Mouse (Mus musculus) right cerebral cortex, postnatal 36 days (tissue): ENCODE results near the gene Aass.
"Not testable (repeated sequence)": the region's sequence is repeated elsewhere in the genome, so short reads cannot be mapped to it uniquely, and the experiment has no call there.

ENCODE experiments used
- DNase-seq, 2 experiments: peaks; one replicate each; pipeline ENCODE4 v3.0.0; 2022; ENCODE audit warnings: low spot score in 2 of 2, mixed read lengths in 1 of 2

Aass gene

GRCm38 (mm10) chr6:23132573-23133181, at the start of gene Aass:
TSS of gene Aass (minus strand) at chr6:23132986.
- peak in 1 of 2 experiments; percentile 2 for DNase-seq

GRCm38 (mm10) chr6:23180096-23180495, 47.3 kb upstream of the Aass start:
- DNase-seq, result peak in 1 of 2 experiments; percentile 12

GRCm38 (mm10) chr6:23163824-23164223, 31.0 kb upstream of the Aass start:
- not testable (repeated sequence) for DNase-seq

- DNase-seq, result not testable (repeated sequence)
These were observed 23.6 kb upstream of the Aass start for GRCm38 (mm10) chr6:23156357-23156756.

- DNase-seq, result no peak
These were observed 20.3 kb upstream of the Aass start for GRCm38 (mm10) chr6:23153112-23153511.

- DNase-seq, result no peak
These were observed 14.4 kb upstream of the Aass start for GRCm38 (mm10) chr6:23147221-23147620.

GRCm38 (mm10) chr6:23143980-23144379, 11.2 kb upstream of the Aass start:
- DNase-seq, result no peak

- no peak for DNase-seq
These were observed 1.8 kb downstream of the Aass start for GRCm38 (mm10) chr6:23131015-23131414.

- no peak for DNase-seq
These were observed 3.6 kb downstream of the Aass start for GRCm38 (mm10) chr6:23129201-23129600.

GRCm38 (mm10) chr6:23126706-23127105, 6.1 kb downstream of the Aass start:
- no peak for DNase-seq

GRCm38 (mm10) chr6:23125831-23126230, 7.0 kb downstream of the Aass start:
- no peak for DNase-seq

GRCm38 (mm10) chr6:23124823-23125222, 8.0 kb downstream of the Aass start:
- DNase-seq, result no peak

GRCm38 (mm10) chr6:23122934-23123333, 9.9 kb downstream of the Aass start:
- DNase-seq, result no peak

GRCm38 (mm10) chr6:23114781-23115180, 18.0 kb downstream of the Aass start:
- no peak for DNase-seq

GRCm38 (mm10) chr6:23107069-23107468, 25.7 kb downstream of the Aass start:
- DNase-seq, result no peak

- DNase-seq, result no peak
These were observed 26.4 kb downstream of the Aass start for GRCm38 (mm10) chr6:23106373-23106772.

- not testable (repeated sequence) for DNase-seq
These were observed 42.3 kb downstream of the Aass start for GRCm38 (mm10) chr6:23090346-23091055.

- DNase-seq, result not testable (repeated sequence)
These were observed 43.5 kb downstream of the Aass start for GRCm38 (mm10) chr6:23089292-23089691.

GRCm38 (mm10) chr6:23084587-23085421, 48.0 kb downstream of the Aass start:
- no peak for DNase-seq

GRCm38 (mm10) chr6:23079991-23080680, 52.6 kb downstream of the Aass start:
- no peak for DNase-seq

GRCm38 (mm10) chr6:23078273-23078672, 54.5 kb downstream of the Aass start:
- no peak for DNase-seq

- DNase-seq, result no peak
These were observed 56.7 kb downstream of the Aass start for GRCm38 (mm10) chr6:23076060-23076459.
